Mouse (Mus musculus) kidney, adult 18-20 months (tissue): Measurements from ENCODE around the gene Spsb1.

Source experiments
- DNase-seq: peaks from one replicate; pipeline ENCODE4 v3.0.0; 2021

Spsb1 gene

DNA sequence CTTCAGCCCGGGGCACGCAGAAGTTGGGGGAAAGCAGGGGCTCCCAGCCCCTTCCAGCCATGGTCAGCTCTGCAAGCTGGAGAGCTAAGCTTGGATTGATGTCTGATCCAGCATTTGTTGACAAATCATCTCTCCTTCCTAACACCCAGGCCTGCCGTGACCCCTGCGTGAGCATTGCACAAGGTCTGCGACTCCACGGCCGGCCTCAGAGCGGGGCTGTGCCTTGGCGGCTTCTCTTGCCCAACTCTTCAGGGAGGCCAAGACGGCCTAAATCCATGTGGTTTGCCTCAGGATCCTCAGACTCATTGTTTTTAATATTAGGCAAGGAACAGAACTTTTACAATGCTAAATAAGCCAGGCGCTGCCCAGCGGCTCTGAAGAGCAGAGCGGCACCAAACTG lies 3.6 kb downstream of the Spsb1 start:
- no peak for DNase-seq

DNA sequence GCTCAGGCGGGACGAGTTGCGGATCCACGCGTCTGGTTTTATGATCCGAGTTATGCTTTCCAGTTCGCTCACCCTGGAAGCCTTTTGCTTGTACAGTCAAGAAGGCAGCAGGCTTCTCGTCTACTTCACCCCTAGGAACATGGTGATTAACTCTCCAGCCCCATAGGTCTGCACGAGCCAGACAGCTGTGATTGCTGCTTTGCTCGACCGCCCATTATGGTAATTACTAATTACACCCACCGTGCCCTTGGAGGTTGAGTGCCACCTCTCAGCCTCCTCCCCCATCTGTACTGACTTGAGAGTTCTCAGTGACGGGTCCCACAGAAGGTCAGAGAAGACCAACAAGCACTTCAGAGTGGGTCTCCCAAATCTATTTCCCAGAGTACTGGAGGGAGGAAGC lies 5.2 kb downstream of the Spsb1 start:
- DNase-seq: no peak

DNA sequence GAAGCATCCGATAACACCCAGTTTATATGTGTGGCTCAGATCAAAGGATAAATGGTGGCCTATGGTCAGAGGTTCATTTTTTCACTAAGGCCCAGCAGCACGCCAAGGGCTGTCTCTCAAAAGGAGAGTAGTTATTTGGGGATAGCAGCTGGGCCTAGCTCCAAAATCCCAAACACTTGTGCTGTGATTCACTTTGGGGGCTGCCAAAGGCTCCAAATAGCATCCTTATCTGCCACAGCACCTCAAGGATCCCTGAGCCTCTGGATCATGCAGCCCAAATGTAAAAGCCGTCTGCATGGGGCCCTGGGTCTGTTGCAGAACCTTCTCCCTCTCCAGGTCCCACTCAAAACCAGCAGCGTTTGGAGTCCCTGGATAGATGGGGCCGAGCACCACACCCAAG lies 6.7 kb downstream of the Spsb1 start:
- DNase-seq: no peak

- DNase-seq: no peak
Measured at GRCm38 (mm10) chr4:149947396-149947795, 7.4 kb downstream of the Spsb1 start.

DNA sequence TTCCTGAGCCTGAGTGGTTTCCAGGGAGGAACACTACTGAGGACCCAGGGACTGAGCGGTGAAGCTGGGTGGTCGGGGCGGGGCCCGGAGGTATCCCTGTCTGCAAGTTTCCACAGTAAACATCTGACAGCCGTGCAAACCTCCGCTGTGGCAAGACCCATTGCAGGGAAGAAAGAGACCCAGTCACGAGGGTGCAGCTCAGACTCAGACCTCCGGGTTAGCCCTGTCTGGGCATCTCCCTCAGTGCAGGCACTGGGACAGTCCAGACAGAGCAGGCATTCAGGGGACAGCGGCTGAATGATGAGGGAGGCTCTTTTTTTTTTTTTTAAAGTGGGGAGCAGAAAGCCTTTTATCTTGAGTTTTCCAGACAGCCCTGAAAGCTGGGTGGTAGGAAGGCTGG lies 9.6 kb downstream of the Spsb1 start:
- no peak for DNase-seq

GRCm38 (mm10) chr4:149944214-149944613 lies 10.6 kb downstream of the Spsb1 start:
- no peak for DNase-seq

DNA sequence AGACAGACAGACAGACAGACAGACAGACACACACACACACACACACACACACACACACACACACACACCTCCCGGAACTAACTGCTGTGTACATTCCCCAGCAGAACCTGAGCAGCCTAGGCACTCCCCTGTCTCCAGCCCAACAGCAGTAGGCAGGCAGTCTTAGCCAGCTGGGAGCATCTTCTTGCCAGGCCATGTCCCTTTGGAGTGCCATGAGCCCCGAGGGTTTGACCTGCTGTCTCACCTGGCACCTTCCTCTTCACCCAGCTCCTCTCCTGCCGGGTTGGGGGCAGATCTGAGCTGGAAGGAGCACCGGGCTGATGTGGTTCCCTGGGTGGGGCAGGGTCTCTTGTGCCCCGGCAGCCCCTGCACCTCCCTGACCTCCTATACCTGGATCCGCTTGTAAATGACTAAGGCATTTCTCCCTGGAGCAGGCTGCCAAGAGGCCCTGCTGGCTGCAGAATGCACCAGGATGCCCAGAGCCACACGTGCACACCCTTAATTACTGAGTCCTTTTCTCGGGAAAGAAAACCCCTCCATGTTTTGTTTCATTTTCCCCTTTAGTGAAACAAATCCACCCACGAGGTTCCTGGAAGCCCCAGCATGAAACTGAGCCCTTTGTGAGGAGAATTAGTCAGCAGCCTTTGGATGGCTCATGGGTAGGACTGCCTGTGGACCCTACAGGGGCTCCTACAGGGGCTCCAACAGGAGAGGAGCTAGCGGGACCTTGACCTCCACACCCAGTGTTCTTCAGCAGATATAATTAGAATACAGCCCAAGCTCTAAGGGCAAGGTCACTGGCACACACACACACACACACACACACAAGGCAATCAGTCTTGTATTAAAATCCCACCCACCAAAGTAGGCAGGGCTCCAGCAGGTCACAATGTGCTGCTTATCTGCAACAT lies 11.8 kb downstream of the Spsb1 start:
- DNase-seq: no peak

DNA sequence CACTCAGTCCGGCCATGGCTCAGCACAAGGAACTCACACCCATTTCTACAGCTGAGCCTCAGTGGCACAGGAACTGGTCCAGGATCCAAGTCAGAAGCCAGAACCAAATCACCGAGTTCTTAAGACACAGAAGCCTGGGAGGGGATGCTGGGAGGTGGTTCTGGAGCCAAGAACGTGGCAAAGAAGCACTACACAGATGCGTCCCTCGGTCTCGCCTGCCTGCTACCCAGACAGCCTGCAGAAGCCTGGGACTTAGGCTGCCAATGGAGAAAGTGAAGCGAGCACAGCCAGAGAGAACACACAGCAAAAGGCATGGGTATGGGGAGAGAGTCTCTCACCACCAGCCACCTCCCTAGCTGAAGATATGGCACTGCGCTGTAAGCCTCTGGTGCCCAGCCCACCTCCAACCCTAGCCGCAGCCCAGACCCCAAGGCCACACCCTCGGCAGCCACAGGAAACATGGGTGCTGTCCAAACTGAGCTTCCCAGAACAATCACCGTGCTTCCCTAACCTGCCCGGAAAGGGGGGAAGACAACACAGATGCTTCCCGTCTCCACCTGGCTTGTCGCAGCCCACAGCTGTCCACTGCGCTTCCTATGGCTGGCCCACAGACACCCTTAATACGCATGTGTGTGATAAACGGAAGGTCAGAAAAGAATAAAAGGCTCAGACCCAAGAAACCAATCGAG lies 13.6 kb downstream of the Spsb1 start:
- no peak for DNase-seq

DNA sequence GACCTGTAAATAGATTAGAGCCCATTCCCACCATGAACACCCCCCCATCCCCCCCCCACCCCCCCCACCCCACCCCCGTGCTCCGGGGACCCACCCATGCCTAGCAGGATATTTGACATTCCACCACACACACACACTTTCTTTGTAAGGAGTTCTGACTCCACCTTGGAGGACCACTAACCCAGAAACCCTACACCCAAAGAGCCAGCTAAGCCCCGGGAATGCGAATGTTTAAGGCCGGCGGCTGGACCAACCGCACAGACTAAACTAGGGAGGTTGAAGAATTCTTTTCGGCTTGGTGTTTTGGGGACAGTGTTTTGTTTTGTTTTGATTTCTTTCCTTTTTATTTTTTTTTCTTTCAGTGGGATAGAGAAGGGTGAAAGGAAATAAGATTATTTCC lies 16.1 kb downstream of the Spsb1 start:
- DNase-seq: no peak

GRCm38 (mm10) chr4:149936921-149937320 lies 17.9 kb downstream of the Spsb1 start:
- DNase-seq: peak; percentile 29

DNA sequence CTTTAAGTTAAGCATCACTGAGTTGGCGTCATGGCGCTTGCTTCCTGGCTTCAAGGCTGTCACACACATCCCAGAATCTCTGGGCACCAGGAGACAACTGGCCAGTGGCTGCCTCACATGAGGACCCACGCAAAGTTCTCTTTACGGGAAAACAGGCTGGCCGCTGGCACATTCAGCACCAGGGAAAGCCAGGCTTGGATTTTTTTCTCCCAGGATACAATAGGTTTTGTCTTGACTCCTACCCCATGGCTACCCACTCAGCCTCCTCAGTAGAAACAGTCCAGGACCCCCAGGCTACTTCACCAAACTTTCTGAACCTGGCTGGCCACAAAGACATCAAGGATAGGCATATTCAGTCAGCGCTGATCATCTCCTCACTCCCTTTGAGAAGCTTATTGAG lies 19.4 kb downstream of the Spsb1 start:
- DNase-seq: no peak

GRCm38 (mm10) chr4:149933519-149934245 lies 21.2 kb downstream of the Spsb1 start:
- no peak for DNase-seq

DNA sequence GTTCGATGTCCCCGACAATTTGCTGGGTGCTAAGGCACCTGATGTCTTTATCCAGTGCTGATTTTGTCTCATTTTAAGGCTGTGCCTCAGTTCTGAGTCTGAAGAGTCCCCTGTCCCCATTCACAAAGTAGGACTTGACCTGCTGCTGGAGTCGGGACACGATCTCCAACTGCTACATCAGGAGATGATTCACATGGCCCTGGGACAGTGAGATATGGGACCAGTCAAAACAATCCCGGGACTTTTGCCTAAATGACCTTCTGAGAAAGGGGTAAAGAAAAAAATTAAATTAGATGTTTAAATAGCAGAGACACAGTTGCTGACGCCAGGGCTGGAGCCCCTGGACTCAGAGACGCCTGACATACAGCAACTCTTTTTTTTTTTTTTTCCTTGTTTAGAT lies 21.8 kb downstream of the Spsb1 start:
- no peak for DNase-seq

DNA sequence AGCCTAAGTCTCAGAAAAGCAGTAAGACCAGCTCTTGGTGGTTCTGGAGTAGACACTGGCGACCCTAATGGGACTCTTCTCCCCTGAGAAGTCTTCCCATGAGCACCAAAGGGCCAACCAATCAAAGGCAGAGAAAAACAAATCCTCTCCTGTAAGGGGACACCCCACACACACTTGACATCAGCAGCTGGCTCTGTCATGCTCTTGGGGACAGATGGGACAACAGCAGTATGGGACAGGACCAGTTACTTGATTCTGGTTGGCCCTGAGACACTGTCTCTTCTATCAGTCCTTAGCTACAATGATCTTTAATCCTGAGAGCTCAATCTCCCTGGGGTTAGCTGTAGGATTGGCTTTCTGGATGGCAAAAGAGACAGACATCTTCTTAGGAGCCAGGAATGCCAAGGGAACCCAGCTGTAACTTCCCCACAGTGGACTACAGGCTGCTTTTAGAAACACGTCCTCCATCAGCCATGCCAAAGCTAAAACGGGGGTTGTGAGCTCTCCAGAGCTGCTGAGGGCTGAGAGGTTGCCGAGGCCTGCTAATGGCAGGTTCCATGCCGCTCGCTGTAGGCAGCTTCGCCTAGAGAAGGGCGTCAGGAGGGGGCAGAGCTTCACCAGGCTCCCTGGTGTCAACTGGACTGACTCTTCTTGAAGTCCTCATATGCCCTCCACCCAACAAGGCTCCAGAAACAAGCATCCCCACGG lies 22.6 kb downstream of the Spsb1 start:
- DNase-seq: no peak

DNA sequence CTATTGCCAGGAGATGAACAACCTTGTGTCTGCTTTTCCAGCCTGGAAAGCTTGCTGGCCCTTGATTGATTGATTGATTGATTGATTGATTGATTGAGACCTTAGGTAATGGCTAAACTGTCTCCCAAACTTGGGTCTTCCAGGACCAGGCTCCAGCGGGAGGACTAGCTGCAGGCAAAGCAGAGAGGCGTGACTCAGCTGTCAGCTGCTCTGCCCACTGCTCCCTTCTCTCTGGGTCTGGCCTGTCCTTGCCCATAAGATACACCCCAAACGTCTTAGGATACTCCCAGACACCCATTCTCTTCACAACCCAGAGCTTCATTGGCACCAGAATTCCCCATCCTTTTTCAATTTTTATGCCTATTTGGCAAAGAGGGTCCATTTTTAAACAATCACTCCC lies 24.1 kb downstream of the Spsb1 start:
- no peak for DNase-seq

GRCm38 (mm10) chr4:149923014-149923413 lies 31.8 kb downstream of the Spsb1 start:
- no peak for DNase-seq

DNA sequence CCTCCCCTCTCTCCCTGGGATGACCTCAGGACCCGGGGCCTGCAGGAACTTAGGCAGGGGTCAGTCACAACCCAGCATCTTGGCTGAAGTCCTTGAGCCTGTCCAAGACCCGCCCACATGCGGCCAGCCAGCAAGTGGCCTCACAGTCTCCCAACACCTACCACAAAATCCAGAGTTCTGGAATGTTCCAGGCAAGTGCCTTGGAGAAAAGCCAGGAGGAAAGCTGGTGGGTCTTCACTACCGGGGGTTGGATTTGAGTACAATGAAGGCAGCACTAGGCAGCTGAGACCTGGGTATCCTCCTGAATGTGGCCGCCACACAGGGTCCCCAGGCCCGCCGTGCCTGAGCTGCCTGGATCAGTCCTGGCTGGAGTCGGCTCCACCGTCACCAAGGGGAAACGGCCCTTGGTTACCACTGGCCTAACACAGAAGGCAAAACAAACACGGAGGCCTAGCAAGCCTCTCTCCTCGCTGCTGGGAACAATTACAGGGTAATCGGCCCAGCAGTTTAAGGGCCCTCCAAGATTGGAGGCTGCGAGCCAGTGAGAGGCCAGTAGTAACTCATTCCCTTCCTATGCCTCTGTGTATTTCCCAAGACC lies 32.6 kb downstream of the Spsb1 start:
- peak; percentile 52 for DNase-seq

GRCm38 (mm10) chr4:149920886-149921285 lies 34.0 kb downstream of the Spsb1 start:
- no peak for DNase-seq

- DNase-seq: no peak
Measured at GRCm38 (mm10) chr4:149918455-149919070, 36.3 kb downstream of the Spsb1 start.

DNA sequence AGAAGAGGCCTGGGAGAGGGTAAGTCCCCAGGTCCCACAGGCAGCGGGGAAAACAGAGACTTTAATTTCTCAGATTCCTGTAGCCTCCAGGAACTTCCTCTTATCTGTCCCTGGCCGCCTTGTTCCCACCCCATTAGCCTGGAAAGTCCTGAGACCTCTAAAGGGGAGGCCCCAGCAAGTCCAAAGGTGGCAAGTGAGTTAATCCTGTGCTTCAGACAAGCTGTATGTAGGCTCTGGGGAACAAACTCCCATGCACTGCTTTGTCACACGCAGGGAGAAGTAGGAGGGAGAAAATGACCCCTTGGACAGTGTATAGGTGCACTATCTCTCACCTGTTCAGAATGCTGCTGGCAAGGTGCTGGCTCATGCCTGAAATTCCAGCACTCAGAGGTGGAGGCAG lies 38.0 kb downstream of the Spsb1 start:
- DNase-seq: no peak

GRCm38 (mm10) chr4:149913709-149914370 lies 41.0 kb downstream of the Spsb1 start:
- no peak for DNase-seq

- DNase-seq: no peak
Measured at GRCm38 (mm10) chr4:149912451-149912850, 42.4 kb downstream of the Spsb1 start.
